Mouse (Mus musculus) cerebellum, adult 2 months (tissue): ENCODE data around the gene Lrrc7.

ENCODE experiments used
- CTCF ChIP-seq: fragments of 200-500 bp; IDR thresholded peaks from 2 replicates; pipeline ENCODE4 v1.5.1; 2011; ENCODE audit warnings: low read depth, mild to moderate bottlenecking, control low read depth, low read length, moderate library complexity, borderline replicate concordance; ENCODE audit not compliant: insufficient read depth
- POLR2A ChIP-seq: fragments of 200-500 bp; IDR thresholded peaks from 2 replicates; pipeline ENCODE4 v1.6.1; 2011; ENCODE audit warnings: low read length, control low read depth, borderline replicate concordance; ENCODE audit not compliant: insufficient read depth

- no peak for TF ChIP-seq CTCF
- TF ChIP-seq POLR2A: no peak
These were observed 397.0 kb downstream of the Lrrc7 start for GRCm38 (mm10) chr3:158165004-158165403.
